Mouse (Mus musculus) kidney, postnatal 10 days (tissue): ENCODE data around the gene Gm10322.

ENCODE experiments used
- DNase-seq: peaks from one replicate; pipeline ENCODE4 v3.0.0; 2021; ENCODE audit warnings: mixed read lengths

Gm10322 gene

GRCm38 (mm10) chr10:59615981-59616520 is at the start of gene Gm10322:
Gene Gm10322 (plus strand): TSS chr10:59616063.
- DNase-seq = peak; percentile 80

- DNase-seq = no peak
These were observed 48.9 kb upstream of the Gm10322 start for GRCm38 (mm10) chr10:59566968-59567367.

- DNase-seq = no peak
These were observed 47.0 kb upstream of the Gm10322 start for GRCm38 (mm10) chr10:59568665-59569480.

GRCm38 (mm10) chr10:59569481-59569869 is 46.4 kb upstream of the Gm10322 start:
- DNase-seq = no peak

GRCm38 (mm10) chr10:59570360-59570759 is 45.5 kb upstream of the Gm10322 start:
- DNase-seq = no peak

- DNase-seq = no peak
These were observed 45.1 kb upstream of the Gm10322 start for GRCm38 (mm10) chr10:59570780-59571179.

DNA sequence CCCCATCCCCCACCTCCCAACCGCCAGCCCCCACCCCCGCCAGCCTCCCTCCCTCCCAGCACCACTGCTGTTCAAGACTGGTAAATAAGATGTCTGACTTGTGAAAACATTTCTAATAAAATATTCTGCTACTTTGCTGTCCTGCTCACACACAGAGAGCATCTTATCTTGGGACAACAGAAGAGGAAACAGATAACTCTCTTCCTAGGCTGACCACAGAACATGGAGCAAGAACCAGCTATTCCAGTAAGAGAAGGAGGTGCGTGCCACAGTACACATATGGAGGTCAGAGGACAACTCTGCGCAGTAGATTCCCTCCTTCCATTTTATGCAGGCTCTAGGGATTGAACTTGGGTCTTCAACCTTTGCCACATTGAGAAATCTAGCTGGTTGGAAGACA is 44.6 kb upstream of the Gm10322 start:
- no peak for DNase-seq

GRCm38 (mm10) chr10:59571964-59572363 is 43.9 kb upstream of the Gm10322 start:
- no peak for DNase-seq

DNA sequence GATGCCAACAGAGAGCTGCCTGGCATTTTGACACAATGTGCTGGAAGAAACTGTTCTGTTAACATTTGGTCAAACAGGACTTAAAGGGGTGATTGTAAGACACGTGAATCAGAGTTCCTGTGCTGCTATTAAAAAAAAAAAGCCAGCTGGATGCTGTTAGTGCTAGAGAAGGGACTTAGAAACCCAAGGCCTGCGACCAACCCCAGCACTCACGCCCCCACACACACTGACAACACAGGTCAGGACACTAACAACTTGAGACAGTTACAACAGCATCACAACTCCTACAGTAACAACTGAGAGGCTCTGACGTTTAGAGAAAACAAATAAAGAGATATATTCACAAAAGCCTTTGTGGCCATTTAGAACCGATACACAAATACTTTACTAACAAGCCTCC is 39.6 kb upstream of the Gm10322 start:
- DNase-seq = no peak

- peak; percentile 52 for DNase-seq
These were observed 37.7 kb upstream of the Gm10322 start for GRCm38 (mm10) chr10:59577871-59578801.

DNA sequence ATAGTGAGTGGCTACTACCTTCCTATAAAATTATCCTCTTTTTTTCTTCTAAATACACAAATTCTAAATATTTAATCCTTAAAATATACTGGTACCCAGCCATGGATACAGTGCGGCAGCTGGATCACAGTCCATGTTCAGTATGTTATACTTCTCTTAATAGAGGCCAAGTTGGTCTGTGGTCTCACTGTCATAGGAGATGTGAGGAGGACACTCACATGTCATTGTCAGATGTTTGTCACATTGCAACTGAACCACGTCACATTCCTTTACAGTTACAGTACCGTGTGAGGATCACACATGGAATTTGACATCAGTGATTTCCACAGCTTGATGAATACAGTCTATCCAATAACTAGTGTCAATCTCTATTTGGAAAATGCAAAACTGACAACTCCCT is 36.2 kb upstream of the Gm10322 start:
- no peak for DNase-seq

DNA sequence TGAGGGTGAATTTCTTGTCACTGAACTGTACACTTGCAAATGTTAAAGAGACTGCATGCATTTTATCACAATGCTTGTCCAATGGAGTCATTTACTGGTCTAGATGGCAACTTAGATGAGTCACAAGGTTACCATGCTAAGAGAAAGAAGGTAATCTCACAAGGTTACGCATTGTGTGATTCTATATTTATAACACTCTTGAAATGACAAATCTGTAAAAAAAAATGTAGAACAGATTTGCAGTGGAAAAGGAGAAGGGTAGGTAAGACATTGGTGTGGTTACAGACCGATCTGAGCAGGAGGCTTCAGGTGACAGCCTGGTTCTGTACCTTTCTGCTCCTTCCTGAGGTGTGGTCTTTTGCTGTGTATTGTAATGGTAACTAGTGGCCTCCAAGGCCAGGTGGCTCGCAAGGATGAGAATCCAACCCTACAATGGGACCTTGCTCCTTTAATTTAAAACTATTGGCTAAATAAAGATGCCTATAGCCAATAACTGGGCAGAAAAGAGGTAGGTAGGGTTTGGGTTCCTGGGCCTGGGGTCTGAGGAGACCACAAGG is 35.2 kb upstream of the Gm10322 start:
- DNase-seq = no peak

GRCm38 (mm10) chr10:59581826-59582543 is 33.9 kb upstream of the Gm10322 start:
- DNase-seq = no peak

DNA sequence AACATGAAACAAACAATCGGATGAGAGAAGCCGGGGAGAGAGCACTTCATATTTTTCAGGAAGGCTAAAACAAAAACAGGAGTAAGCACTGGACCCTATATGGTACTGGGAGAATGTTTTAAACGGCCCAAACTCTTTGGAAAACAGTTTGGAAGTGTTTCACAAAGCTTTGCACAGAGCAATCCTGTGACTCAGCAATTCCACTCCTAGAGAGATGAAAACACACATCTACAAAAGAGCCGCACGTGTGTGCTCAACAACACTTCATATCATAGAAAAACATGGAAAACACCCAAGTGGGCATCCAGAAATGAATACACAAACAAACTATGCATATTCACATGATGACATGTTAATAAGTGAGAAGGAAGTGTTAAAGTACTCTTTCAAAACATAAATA is 30.2 kb upstream of the Gm10322 start:
- no peak for DNase-seq

DNA sequence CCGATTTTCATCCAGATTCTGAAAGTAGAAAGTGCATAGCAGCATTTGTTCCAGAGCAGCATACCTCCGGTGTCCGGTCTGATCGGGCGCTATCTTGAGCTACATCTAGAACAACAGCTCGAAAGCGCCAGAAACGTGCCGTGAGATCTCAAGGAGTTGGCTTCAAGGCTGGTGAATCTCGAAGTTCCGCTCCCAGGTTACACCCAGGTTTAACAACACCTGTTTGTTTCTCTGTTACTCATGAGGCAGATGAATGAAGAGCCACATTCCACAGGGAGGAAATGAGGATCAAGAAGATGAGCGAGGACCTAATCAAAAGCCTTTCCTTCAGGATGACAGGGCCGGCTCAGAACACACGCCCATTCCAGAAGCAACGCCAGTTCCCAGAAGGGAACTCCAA is 29.0 kb upstream of the Gm10322 start:
- DNase-seq = no peak

DNA sequence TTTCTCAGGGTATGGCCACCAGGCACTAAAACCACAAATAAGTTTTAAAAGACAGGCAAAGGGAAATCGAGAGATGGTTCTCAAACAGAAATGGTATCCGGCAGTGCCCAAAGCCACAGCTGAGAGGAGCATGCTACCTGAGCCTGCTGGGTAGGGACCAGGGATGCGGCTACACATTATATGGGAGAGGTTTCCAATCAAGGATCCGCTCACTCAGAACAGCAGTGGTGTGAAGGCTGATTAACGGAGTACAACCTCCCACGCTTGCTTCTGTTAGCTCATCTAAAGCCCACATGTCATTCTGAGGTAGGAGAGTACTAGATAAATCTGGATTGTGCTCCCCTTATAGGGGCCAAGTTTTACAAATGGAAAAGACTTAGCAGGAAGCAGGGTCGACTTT is 27.7 kb upstream of the Gm10322 start:
- no peak for DNase-seq

GRCm38 (mm10) chr10:59589420-59589819 is 26.4 kb upstream of the Gm10322 start:
- DNase-seq = no peak

- no peak for DNase-seq
These were observed 26.0 kb upstream of the Gm10322 start for GRCm38 (mm10) chr10:59589856-59590255.

DNA sequence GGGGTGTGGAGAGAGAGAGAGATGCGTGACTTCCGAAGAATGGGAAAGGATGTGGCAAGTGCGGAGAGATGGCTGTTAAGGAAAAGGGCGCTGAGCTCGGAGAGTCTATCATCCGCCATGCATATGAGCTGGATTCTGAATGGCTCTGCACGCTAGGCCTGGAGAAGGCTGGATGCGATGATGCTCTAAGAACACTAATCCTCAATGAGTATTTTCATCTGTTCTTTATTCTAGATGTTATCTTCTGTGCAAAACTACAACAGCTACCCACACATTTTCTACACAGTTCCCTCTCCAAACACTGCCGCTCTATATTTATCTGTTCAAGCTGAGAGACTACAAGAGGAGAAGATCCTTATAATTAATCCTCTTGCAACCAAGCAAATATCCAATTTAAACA is 25.3 kb upstream of the Gm10322 start:
- no peak for DNase-seq

DNA sequence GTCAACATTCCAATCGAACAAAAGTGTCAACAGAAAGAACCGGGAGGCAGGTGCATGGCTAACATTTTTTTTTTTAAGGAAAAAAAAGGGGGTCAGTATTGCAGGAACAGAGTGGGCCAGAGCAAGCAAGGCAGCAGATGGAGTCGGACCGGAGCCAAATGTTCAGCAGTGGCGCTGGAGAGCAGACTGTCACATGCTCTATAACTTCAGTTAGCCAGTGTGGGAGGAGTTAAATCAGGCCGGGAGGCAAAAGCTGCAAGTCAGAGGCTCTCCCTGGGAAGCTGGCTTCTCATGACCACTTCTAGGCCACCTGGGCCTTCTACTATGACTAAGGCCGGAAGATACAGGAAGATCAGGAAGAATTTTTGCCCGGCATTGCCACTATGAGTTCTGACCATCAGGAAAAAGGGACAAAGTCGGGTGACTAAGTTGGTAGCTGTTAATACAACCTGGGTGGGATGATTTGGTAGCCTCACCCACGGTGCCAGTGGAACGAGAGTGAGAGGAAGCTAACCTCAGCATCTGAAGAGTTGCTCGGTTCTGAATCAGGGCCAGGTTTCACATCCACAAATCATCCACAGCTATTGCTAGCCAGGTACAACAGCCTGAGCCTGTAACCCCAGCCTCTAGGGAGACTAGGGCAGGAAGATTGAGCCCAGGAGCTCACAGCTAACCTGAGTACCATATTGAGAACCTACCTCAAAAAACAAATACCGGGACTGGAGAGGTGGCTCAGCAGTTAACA is 21.9 kb upstream of the Gm10322 start:
- peak; percentile 67 for DNase-seq

GRCm38 (mm10) chr10:59600516-59600915 is 15.3 kb upstream of the Gm10322 start:
- DNase-seq = no peak

DNA sequence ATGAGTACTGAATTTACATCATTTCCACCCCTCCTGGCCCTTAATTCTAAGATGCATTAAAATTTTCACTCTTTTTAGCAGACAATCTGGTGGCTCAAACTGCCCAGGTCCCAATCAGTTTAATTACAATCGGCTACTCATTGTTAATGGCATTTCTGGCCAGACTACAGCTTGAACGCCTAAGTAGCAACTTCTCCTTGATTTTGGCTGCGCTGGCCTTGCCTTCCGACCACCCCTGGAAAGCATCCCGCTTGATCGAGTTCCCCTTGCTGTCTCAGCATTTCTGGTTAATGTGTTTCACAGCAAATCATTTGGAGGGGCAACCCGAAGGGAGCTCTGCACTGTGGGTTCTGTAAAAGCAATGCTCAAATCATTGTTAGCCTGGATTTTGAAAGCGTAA is 13.8 kb upstream of the Gm10322 start:
- no peak for DNase-seq
